Mouse (Mus musculus) embryonic fibroblast, embryonic 13.5 days (primary cell): Measurements from ENCODE around the gene Dclre1a. TPM values are rescaled to one million over a fixed set of nuclear protein-coding genes. Genes with fewer than 3 reads are reported as not detected.

Experiments used
- H3K27ac ChIP-seq: 2 replicates; pipeline ENCODE4 v1.5.1; 2012; ENCODE audit warnings: low read length, control low read depth, inconsistent platforms; ENCODE audit not compliant: insufficient read depth
- H3K4me1 ChIP-seq: 2 replicates; pipeline ENCODE4 v1.6.1; 2011; ENCODE audit warnings: low read length; ENCODE audit not compliant: control insufficient read depth, insufficient read depth
- H3K4me3 ChIP-seq: 2 replicates; pipeline ENCODE4 v1.5.1; 2011; ENCODE audit warnings: mild to moderate bottlenecking, control low read depth, low read length; ENCODE audit not compliant: insufficient read depth
- CTCF ChIP-seq: IDR thresholded peaks from 2 replicates; pipeline ENCODE4 v1.5.1; 2011; ENCODE audit warnings: mild to moderate bottlenecking, control low read depth, low read length, moderate library complexity, borderline replicate concordance; ENCODE audit not compliant: insufficient read depth
- POLR2A ChIP-seq: IDR thresholded peaks from 2 replicates; pipeline ENCODE4 v1.6.1; 2011; ENCODE audit warnings: low read depth, mild to moderate bottlenecking, control low read depth, low read length, moderate library complexity
- polyA plus RNA-seq: library from polyadenylated mRNA; stranded (reverse); fragments of >200 nt; gene quantifications from 2 replicates; pipeline ENCODE4 v1.2.4, GENCODE M21; 2011; ENCODE audit warnings: low read depth; ENCODE audit not compliant: missing spikeins, insufficient read length

Dclre1a gene
- polyA plus RNA-seq, 1 experiment: 22.3 TPM

DNA sequence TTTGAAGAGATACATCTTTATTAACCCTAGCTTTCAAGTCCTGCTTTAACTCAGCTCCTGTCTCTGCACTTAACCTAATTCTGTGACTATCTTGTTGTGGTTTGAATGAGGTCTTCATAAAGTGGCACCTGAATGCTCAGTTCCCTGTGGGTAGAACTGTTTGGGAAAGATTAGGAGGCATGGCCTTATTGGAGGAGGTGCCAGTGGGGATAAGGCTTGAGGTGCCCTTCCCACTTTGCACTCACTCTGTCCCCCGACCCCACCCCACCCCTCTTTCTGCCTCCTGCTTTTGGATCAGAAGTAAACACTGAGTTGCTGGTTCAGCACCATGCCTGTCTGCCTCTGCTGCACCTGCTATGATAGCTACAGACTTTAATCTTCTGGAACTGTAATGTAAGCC, 29.8 kb upstream of the Dclre1a start:
- Histone ChIP-seq H3K27ac (no peak overlapping the region), H3K4me1 (no peaks in the 10 kb centered on the region), H3K4me3 (no peak overlapping the region)
- TF ChIP-seq CTCF (no peak), POLR2A (no peak)

DNA sequence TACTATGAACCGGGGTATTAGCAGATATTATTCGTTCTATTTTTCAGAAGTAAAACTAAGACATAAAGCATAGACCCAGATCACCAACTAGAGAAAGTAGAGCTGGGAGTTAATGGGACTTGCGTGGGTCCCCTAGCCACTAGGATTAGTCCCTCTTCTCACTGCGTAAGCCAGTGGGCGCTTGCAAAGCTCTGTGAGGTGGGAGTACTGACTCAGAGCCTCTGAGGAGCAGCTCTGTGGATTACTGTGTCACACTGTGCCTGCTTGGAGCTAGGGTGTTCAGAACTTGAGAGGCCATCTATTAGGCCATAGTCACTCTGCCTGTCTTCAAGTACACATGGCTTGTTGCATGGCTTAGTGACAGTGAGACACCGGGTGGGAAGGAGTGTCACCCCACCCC, 25.2 kb upstream of the Dclre1a start:
- Histone ChIP-seq H3K4me3 (no peak overlapping the region), H3K27ac (no peak overlapping the region), H3K4me1 (no peaks in the 10 kb centered on the region)
- TF ChIP-seq CTCF: no peak
- TF ChIP-seq POLR2A: no peak

DNA sequence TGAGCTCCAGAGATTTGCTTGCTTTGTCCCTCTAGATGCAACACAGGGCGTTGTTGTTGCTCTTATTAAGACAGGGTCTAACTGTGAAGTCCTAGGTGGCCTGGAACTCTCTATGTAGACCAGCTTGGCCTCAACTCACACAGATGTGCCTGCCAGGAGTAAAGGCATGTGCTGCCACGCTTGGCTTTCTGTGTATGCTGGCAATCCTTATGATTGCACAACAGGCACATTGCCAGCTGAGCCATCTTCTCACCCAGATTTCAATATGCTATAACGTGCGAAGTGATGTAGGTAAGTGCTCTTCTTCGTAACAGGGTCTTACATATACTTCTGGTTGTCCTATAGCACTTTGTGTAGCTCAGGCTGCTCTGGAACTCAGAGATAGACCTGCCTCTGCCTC, 23.9 kb upstream of the Dclre1a start:
- TF ChIP-seq POLR2A (no peak), CTCF (no peak)
- Histone ChIP-seq H3K4me1 (no peaks in the 10 kb centered on the region), H3K4me3 (no peak overlapping the region), H3K27ac (no peak overlapping the region)

DNA sequence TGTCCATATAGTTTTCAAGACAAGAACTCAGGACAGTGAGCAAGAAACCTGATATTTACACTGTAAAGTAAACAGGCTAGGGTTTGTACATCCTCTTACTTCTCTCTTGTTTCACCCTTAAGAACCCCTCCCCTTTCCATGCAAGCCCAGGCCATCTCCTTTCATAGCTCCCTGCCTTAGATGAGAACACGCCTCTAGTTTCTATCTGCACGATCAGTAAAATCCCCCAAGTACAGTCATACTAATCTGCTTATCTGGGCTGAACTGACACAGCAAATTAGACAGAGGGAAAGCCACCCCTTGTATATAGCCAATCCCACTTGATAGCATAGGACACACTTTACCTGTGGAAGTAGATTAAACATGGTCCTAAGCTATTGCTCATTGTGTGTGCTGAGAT, 23.2 kb upstream of the Dclre1a start:
- Histone ChIP-seq H3K27ac (no peak overlapping the region), H3K4me3 (no peak overlapping the region), H3K4me1 (no peaks in the 10 kb centered on the region)
- TF ChIP-seq CTCF (no peak), POLR2A (no peak)

DNA sequence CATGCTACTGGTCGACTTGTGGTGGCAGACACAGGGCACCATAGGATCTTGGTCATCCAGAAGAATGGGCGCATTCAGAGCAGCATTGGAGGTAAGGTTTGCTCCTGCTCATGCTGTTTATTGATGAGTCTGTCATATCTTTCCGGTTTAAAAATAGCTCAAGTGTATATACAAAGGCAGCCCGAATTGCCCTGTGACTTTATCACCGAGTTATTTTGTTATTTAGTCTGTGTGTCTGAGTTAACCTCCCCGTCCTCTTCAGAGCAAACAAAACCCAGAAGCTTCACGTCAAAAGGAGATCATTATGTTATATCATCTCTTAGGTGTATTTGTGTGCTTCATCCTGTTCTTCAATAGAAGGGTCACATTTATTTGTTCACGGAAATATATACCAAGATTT, 22.8 kb upstream of the Dclre1a start:
- no peak overlapping the region for H3K27ac ChIP-seq
- H3K4me3 ChIP-seq: no peak overlapping the region
- no peaks in the 10 kb centered on the region for H3K4me1 ChIP-seq
- TF ChIP-seq CTCF (no peak), POLR2A (no peak)

DNA sequence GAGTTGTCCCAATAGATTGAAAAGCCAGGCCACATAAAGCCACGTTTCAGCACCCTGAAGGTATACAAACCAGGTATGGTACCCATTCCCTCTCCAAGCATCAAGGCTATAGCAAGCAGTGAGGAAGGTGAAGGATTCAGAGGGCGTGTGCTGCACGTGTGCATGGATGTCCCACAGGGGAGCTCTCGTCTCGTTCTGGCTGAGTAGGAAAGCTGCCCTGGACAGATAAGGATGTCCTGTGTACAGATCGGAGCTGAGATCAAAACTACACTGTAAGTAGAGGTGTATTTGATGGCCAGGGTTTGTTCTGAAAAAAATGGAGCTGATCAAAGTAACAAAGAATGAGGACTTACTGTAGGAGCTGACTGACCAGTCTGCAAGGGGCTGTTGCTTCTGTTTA, 18.9 kb upstream of the Dclre1a start:
- no peak for TF ChIP-seq CTCF
- no peak for TF ChIP-seq POLR2A
- no peaks in the 10 kb centered on the region for H3K4me1 ChIP-seq
- no peak overlapping the region for H3K4me3 ChIP-seq
- no peak overlapping the region for H3K27ac ChIP-seq

DNA sequence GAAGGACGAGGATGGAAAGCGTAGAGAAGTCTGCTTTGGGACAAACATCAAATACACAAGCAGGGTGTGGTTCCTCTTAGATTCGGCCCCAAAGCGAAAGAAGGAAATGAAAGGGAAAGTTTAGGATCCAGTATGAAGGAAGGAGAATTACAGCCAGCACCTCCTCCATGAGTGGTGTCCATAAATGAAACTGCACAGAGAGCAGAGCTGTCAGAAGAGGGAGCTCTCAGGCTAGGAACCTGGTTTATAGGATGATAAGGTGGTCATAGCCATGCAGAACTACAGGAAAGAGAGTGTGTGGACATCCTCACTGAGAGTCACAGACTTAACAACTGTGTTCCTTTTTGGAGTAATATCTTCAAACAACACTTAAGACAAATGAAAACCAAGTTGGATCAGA, 18.0 kb upstream of the Dclre1a start:
- H3K4me3 ChIP-seq: no peak overlapping the region
- H3K27ac ChIP-seq: no peak overlapping the region
- no peak for TF ChIP-seq POLR2A
- TF ChIP-seq CTCF: no peak
- H3K4me1 ChIP-seq: no peaks in the 10 kb centered on the region

DNA sequence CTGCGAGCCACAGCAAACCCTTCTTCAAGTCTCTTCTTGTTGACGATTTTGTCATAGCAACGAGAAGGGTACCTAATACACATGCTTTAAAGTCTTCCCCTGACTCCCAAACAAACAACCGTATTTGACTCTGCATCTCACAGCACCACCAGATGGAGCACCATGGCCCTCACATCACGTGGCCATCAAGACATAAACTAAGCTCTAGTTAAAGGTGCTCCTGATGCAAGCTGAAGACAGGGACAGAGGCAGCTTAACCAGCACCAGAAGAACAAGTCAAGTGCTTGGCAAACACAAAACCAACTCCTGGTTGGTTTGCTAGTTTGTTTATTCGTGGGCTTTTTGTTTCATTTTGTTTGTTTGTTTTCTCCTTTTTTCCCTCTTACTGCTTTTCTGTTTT, 17.3 kb upstream of the Dclre1a start:
- TF ChIP-seq POLR2A (no peak), CTCF (peak; percentile 49; the same call in 1 of the 2 replicates)
- Histone ChIP-seq H3K27ac (no peak overlapping the region), H3K4me1 (no peaks in the 10 kb centered on the region), H3K4me3 (no peak overlapping the region)

DNA sequence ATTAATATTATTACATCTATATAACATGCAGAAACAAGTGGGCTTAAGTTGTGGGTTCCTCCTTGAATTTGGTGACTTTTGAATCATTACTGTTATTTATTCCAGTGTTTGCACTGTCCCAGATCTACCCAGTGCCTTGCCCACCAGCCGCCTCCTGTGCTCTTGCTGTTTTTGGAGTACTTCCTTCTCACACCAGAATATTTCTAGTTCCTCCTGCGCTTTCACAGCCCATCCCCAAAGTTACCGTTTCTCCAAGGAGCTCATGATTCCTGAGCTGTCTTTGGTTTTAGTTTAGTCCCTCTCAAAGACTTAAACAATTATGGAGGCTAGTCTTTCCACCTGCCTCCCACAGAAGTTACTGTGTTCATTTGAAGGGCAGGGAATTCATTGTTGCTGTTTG, 15.4 kb upstream of the Dclre1a start:
- H3K27ac ChIP-seq: no peak overlapping the region
- H3K4me3 ChIP-seq: no peak overlapping the region
- no peaks in the 10 kb centered on the region for H3K4me1 ChIP-seq
- TF ChIP-seq POLR2A: no peak
- no peak for TF ChIP-seq CTCF

DNA sequence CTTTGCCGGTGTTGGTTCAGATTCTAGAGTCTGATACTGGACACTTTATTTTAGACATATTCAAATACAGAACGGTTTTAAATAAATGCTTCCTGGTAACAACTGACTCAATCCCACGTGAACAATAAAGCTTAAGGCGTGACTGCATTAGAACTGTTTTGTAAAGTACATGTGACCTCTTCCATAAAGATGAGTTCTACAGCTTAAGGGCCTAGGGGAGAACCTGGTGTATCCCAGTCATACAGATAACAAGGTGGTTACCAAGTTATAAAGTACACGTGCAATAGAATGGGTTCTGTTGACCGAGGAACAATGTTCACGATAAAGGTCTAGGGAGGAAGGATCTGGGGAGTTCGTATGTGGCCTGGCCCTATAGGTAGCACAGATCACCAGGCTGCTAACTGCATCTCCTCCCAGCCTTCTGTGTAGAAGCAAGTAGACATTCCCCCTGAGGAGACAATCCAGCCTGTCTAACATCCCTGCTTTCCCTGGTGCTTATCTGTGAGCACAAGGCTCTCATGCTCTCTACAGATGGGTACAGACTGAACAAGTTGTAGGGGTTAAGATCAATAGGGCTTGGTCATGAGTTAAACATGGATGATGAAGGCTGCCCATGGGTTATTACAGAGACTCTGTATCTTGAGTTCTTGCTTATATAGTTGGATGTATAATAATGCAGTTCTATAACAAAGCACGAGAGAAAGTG, 14.6 kb upstream of the Dclre1a start:
- no peak overlapping the region for H3K4me3 ChIP-seq
- H3K27ac ChIP-seq: no peak overlapping the region
- TF ChIP-seq CTCF (no peak), POLR2A (no peak)
- no peaks in the 10 kb centered on the region for H3K4me1 ChIP-seq

DNA sequence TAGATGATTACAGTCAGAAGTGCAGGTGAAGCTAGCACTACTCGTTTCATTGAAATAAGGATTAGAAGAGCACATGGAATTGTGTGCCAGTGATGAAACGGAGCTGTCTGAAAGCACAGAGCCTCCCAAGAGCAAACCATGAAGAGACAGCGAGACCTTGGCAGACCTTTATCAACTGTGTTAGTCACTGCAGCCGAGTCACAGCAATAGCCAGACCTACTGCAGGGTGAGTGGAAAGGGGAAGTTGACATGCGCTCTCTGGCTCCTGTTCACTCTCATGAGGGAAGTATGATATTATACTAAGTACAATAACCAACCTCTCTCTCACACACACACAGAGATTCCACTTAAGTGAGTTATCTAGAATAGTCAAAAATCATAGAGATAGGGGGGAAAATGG, 8.0 kb upstream of the Dclre1a start:
- TF ChIP-seq CTCF (no peak), POLR2A (no peak)
- H3K27ac ChIP-seq: no peak overlapping the region
- H3K4me1 ChIP-seq: no peaks in the 10 kb centered on the region
- H3K4me3 ChIP-seq: no peak overlapping the region

DNA sequence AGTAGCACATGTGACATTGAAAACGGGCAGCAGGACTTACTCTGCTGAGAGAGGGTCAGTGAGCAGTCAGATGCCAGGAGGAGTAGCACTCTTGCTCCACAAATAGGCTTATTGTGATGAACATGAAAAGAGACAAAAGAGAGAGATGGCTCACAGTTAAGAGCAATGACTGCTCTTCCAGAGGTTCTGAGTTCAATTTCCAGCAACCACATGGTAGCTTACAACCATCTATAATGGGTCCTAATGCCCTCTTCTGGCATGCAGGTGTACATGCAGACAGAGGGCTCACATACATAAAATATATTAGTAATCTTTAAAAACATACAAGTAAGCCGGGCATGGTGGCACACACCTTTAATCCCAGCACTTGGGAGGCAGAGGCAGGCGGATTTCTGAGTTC, 5.2 kb upstream of the Dclre1a start:
- Histone ChIP-seq H3K4me1 (0 out of 2 replicates have a peak, but pooled peaks cover 3% of the 10 kb centered on the region), H3K27ac (no peak overlapping the region), H3K4me3 (no peak overlapping the region)
- TF ChIP-seq CTCF: no peak
- no peak for TF ChIP-seq POLR2A
